Mouse (Mus musculus): ENCODE data around the gene Triap1.

- TF ChIP-seq POLR2A (IDR thresholded peaks at IDR 0.05; ENCODE audit: borderline replicate concordance, extremely low read depth, insufficient read depth, insufficient read length, poor library complexity, severe bottlenecking) (no peak), CTCF (IDR thresholded peaks at IDR 0.05; ENCODE audit: borderline replicate concordance, extremely low read depth, insufficient read depth, insufficient read length) (no peak)
Observed at GRCm38 (mm10) chr5:115312816-115313667, 28.0 kb upstream of the Triap1 start.
